Mouse (Mus musculus) small intestine, adult 2 months (tissue): ENCODE measurements around the gene Dok4.

Experiments used
- CTCF ChIP-seq: fragments of 200-500 bp; IDR thresholded peaks from 2 replicates; pipeline ENCODE4 v1.5.1; 2012; ENCODE audit warnings: low read depth, mild to moderate bottlenecking, control low read depth, inconsistent platforms, low read length, moderate library complexity, mixed read lengths; ENCODE audit not compliant: insufficient replicate concordance, insufficient read length; ENCODE audit errors: extremely low read depth
- POLR2A ChIP-seq: fragments of 200-500 bp; IDR thresholded peaks from 2 replicates; pipeline ENCODE4 v1.6.1; 2012; ENCODE audit warnings: low read depth, mild to moderate bottlenecking, control low read depth, inconsistent platforms, low read length, moderate library complexity

- TF ChIP-seq POLR2A (no peak), CTCF (no peak)
These were observed 24.9 kb upstream of the Dok4 start for GRCm38 (mm10) chr8:94901031-94901430.
